Mouse (Mus musculus) lung, postnatal 25 days (tissue): ENCODE data around the gene Brinp3.
"Not testable (repeated sequence)": the region's sequence is repeated elsewhere in the genome, so short reads cannot be mapped to it uniquely, and the experiment has no call there.

Experiments used
- DNase-seq: peaks from one replicate; pipeline ENCODE4 v3.0.0; 2022; ENCODE audit warnings: low spot score

Gene Brinp3

DNA sequence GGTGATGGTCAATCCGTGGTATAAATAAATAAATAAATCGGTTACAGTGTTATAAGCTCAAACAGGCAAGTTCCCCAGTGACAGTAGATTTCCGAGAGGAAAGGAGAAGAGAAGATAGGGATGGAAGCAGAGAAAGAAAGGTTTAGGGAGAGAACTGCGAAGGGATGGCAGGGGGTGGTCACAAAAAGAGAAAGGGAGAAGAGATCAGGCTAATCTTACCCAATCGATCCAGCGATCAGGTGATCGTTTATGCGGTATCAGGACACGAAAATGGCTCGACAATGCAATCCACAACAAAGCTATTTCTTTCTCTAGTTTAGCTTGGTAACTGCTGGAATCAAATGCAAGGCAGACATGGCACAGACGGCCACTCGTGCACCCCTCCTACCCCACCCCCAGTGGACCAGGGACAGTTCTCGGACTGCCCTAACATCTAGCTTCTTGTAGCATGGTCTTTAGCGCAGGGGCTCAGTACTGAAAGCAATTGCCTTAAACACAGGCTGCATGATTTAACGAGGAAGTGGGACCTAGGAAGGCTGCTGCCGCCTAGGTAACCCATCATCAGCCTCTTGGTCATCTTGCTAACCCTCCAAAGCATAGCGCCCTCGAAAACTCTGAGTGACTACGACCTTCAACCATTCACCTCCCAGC lies at the start of gene Brinp3:
Brinp3 (plus strand) TSS at position 80 of the 651 bp plus-strand sequence.
- DNase-seq, result no peak

DNA sequence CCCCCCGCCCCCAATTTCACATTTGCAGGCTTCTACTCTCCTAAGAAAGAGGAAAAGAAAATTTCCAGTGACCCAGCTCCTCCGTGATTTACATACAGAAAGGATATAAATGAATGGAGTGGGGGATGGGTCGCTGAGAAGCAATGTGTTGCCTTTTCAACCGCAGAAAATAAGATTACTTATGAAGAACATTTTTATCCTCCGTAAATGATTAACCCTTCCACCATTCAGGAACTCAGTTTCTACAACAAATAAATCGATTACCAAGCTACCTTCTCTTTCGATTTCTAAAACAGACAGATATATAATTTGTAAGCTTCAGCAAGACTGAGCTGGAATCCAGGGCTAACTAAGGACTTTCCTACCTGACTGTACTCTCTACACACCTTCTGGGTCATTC lies 339 bp upstream of the Brinp3 start:
- DNase-seq, result no peak

DNA sequence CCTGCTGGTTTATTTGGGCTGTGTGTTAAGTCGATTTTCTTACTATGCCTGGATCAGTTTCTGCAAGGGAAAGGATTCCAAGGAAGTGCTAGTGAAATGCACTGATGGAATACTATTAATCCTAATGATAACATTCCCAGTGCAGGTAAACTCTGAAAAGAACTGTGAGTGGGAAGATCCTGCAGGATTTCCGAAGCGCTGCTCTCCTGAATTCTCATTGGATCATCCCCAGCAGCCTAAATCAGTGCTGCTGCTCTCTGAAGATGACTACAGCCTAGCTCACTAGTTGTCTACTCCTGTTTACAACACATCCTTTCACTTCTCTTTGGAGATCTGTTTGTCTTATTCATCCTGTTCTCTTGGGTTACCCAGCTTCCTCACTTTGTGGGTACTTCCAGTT lies 826 bp downstream of the Brinp3 start:
- DNase-seq, result no peak

DNA sequence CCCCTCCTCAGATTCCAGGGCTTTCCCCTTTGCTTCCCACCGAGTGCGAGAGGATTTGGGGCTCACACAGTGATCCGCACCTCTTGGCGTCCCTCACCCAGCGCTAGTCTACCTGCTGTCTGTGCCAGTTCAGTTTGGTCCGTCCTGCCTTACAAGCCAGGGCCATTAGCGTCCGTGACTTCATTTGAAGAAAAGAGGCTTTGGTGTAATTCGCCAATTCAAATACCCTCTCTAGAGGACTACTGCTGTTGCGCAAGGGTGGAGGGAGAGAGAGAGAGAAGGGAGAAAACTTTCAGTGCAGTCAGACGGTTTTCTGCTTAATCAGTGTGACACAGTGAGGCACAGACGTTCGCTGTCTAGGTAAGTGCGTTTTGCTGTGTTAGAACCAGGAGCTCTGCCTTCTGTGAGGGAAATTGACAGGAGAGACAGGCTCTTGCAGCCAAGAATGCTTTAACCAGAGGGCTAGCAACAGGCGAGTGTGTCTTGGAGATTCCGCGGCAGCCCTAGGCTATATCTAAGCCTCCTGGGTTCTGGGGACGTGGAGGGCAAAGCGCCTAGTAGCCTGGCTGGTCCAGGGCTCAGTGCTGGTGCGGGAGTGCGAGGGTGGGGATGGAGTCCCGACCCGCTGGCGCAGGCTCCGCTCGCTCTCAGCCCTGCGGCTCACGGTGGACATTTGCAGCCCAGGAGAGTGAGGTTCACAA lies 3.0 kb downstream of the Brinp3 start:
- DNase-seq, result no peak

DNA sequence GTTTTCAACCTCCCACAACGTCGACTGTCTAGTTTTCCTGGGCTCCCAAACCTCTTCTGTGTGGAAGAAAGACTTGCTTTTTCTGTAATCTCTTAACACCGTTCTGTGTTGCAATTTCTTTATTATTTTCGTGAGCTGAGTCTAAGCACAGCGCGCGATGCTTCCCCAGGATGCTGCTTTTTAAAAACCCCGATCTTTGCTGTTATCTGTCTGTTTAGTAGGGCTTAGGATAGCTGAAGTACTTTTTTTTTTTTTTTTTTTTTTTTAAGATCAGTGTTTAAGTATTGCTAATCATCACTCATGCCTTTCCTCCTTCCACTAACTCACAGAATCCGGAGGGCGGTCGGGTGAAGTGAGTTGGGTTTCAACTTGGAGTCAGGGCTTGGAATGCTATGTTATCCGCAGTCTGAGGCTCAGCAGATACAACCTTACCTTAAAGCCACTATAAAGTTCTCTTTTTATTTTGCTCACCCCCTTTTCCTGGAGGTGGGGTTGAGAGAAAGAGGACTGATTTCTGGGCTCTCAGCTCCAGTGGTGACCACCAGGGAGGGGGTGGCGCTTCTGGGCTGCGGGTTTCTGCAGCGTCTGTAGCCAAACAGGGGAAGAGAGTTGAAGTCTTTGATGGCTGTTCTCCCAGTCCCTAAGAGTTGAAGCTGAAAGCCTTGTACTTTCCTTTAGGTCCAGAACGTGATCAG lies 3.7 kb downstream of the Brinp3 start:
- DNase-seq, result no peak

DNA sequence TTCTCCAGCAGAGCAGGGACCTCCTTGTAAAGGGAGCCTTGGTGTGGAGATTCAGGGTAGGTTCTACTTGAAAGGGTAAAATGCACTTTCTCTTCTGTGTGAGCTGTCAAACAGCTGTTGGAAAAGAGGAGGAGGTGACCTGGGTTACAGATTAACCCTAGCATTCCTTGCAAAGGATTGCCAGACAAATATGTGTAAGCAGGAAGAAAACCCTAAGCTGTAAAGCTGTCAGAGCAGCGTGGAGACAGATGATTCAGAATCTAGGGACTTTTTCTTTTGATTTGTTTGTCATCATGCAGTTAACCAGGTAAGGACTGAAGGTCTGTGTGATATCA lies 4.2 kb downstream of the Brinp3 start:
- DNase-seq, result no peak

DNA sequence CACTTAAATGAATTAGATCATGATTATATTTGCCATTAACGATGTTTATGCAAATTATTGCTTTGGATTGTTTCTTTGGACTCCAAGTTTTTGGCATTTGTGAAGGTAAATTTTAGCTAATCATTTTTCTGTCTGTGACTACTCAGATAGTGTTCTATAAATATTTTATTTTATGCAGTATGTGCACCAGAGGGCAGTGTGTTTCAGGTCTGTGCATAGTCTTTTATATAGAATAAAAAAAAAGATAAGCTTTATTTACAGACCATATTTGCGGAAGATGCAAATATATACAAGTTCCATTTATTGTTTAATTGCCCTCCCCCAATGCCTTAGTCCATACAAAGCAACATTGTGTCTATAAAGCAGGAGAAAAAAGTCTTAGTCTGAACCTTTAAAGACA lies 20.8 kb downstream of the Brinp3 start:
- no peak for DNase-seq

DNA sequence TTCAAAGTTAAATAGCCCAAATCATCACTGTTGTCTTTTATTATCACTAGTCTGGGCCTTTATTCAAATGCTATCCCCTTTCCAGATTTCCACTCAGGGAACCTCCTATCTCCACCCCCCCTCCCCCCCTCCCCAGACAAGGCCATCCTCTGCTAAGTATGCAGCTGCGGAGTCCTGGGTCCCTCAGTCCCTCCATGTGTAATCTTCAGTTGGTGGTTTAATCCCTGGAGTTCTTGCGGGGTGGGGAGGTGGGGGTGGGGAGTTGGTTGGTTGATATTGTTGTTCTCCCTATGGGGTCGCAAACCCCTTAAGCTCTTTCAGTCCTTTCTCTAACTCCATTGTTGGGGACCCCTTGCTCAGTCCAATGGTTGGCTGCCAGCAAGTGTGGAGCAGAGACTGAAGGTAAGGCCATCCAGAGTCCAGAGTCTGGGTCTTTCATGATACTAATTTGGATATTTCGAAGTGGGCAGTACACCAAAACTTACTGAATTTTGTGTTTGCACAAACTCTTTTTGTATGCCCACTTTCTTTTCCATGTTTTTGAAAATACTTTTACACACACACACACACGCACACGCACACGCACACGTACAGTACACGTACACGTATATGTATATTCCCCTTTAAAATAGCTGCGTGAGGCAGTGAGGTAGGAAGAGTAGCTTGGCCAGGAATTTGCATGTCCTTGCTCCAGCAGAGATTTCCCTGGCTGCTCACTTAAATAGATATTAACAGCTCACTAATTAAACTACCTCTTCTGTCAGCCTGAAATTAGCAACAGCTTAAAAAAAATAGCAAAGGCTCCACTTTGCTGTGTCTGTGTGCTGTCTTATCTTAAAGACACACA lies 29.4 kb downstream of the Brinp3 start:
- DNase-seq, result no peak

DNA sequence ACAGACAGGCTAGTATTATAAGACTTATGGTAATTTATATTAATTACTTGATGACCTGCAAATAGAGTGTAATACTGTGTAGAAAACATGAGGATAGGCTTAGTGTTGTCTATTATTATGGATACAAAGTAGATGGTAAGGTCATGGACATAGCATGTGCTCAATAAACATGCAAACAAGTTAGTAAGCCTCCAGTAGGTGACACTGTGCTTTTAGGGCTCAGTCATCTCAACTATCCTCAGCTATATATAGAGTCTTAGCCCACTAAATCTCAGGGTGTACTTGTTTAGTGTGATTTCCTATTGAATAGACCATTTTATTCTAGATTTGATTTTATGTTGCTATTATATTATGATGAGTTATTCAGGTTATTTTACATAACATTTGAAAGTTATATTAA lies 34.0 kb downstream of the Brinp3 start:
- DNase-seq, result no peak

DNA sequence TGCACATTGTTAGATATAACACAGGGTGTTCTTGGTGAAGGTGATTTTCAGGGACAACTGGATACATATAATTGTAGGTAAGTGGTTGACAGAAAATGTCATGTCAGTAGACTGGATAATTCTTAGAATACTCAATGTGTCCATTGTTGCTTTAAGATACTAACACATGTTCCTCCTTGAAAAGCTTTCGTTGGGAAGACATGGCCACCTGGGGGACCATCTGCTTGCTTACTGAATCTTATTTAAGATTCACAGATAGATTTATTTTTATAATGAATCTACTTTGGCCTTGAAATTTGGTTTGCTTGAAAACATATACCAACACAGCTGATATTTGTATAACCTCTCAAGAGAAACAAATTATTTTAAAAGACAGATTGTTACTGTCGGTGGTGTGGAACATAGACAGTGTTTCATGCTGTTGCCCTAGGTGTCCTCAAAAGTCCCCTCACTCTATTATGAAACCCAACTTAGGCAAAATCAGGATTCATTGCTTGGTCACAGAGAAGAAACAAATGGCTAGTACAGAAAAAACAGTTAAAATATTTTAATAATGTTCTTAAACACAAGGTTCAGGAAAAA lies 52.4 kb downstream of the Brinp3 start:
- DNase-seq, result no peak

DNA sequence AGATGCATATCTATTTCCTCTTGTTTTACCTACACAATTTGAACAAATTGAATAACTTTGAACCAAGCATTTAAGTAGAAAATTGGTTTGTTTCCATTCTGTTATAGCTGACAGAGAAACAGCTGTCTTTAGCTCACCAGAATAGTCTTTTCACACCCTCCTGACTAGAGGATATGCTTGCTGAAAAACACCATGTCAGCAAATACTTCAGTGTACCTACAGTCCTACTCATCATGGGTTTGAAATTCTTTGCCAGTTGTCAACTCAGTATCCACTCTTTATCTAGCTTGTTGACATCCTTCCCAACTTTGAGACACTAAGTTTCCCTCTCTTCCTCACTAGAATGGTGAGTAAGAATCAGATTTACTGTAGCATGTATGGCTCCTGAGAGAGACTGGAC lies 62.4 kb downstream of the Brinp3 start:
- no peak for DNase-seq

DNA sequence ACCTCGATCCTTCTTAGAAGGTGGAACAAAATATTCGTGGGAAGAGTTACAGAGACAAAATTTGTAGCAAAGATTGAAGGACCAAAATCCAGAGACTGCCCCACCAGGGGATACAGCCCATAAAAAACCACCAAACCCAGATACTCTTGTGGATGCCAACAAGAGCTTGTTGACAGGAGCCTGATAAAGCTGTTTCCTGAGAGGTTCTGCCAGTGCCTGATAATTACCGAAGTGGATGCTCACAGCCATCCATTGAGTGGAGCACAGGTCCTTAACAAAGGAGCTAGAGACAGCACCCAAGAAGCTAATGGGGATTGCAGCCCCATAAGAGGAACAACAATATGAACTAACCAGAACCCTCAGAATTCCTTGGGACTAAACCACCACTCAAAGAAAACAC lies 67.6 kb downstream of the Brinp3 start:
- no peak for DNase-seq

DNA sequence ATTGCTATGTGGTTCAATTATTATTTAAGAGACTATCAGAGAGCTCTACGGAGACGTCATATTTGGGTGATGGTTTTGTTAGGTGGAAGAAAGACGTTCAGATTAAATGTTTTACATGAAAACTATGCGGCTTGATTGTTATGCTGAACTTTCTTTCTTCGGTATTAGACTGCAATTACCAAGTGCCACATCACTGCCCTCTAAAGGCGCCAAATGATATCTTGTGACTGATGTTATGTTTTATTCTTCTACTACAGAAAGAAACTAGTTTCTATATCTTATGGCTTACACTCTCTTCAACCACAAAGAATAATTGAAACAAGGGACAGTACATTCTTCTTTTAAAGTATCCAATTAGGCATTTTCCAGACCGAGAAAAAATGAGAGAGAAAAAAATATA lies 89.6 kb downstream of the Brinp3 start:
- no peak for DNase-seq

DNA sequence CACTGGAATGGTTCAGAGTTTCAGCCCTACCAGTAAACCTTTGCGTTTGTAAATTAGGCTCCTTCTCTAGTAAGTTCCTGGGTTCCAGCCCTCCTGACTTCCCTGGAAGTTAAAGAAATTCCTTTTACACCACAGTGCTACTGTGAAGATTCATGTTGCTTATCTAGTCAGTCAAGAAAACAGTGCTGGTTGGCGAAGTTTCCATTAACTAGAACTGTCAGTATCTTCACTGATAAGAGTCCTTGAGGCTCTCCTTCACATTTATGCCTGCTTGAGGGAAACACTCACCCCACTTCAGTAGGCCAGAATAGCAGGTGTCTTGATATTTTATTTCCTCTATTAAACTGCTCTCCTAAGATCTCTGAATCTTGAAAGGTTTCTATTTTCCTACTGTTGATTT lies 138.3 kb downstream of the Brinp3 start:
- DNase-seq, result no peak

DNA sequence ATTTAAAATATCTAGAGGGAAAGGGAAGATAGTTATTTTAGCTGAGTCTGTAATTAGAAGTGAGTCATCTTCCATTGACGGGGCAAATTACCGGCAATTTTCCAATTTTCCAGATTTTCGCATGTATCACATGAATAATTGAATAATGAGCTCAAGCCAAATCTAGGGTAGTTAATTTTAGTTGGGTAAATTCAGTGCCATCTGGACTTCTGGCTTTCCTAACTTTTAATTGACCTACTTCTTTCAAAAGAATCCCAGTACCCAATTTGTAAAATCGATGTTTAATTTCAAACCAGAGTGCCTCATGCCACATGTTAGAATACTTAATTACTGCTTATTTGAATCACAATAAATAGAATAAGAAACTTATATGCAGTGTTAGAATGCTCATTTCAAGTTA lies 162.7 kb downstream of the Brinp3 start:
- DNase-seq, result no peak

DNA sequence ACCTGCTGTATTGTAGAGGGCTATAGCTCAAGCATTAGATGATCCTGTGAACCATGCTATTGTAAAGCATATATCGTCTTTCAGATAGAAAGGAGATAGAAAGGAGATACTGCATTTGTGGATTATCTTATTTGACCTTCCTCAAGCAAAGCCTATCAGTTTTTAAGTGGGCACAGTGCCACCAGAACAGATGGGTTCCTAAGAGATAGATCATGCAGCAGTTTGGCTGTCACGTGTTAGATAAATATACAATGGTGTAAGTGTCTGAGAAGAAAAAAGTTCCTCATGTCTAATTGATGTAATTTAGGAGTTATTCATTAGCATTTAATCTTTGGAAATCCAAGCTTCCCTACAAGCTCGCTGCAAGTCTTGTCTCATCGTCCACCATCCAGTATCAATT lies 206.2 kb downstream of the Brinp3 start:
- DNase-seq, result no peak

DNA sequence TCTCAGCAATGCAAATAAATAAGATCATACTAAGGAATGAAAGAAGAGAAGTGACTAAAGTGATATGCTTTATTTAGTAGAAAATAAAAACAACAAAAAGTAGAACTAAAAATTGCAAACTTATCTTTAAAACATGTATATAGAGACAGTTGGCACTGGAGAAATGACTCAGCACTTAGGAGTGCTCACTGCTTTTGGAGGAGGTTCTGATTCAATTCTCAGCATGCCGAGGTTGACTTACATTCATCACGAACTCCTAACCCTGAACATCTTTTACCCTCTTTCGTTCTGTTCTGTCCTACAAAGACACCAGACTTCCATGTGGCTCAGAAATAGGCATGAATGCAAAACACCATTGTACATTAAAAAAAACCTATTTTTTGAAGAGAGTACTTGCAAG lies 225.0 kb downstream of the Brinp3 start:
- DNase-seq, result no peak

DNA sequence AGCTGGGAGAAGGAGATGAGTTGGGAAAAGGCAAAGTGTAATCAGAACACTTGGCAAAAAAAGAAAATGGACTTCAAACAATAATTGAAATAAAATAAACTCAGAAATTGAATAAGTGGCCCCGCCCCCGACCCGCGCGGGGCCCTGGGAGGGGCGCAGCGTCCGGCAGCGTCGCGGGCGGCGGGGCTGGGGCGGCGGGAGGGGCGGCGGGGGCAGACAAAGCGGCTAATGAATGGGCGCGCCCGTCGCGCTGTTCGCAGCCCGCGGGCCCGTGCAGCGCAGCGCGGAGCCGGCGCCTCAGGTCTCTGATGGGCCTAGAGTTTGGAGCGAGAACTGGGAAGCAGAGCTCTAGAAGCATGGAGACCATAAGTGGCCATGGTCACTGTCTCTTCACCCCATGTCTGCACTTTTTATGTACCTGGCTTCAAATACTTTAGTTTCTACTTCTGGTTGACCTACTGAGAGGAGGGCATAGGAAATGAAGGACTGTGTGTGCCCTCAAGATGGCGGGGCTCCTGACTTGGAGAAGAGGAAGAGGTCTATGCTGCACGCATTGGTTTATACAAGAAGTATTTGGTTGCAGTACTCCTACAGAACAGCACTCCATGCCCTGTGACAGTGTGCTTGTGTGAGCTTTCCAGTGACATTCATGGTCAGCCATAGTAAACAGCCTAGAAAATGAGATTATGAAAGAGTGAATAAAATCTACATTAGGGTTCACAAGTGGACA lies 230.4 kb downstream of the Brinp3 start:
- not testable (repeated sequence) for DNase-seq

DNA sequence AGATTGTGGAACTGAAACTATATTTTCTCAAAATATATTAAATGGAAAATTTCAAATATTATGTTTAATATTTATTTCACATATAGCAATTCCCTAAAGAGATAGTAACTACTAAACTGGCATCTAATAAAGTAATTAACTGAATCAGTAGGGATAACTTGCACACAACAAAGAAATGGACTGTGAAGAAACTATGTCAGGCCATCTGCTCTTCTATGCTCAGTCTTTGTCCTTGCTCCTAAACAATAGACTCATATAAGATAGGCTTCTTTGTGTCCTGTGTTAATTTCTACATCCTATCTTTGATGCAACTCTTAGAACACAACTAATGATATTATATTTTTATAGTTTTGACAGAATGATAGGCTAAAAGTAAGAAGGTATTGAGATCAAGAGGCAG lies 256.5 kb downstream of the Brinp3 start:
- DNase-seq, result no peak

DNA sequence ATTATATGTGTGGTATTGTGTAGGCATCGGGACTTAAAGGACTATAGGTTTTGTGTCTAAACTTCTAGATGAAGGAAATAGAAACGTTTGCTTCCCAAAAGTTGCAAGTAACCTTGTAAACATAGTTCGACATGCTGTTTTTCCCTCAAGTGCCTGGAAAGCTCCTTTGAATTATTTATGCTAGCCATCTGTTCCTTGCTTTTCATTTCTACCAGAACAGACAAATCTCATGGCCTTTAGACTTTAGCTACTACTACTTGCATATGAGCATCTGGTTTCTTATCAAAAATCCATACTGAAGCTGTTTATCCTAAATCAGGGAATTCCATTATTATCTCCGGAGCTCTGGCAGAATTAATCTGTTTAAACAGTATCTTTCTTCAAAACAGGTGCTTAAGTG lies 288.7 kb downstream of the Brinp3 start:
- no peak for DNase-seq

DNA sequence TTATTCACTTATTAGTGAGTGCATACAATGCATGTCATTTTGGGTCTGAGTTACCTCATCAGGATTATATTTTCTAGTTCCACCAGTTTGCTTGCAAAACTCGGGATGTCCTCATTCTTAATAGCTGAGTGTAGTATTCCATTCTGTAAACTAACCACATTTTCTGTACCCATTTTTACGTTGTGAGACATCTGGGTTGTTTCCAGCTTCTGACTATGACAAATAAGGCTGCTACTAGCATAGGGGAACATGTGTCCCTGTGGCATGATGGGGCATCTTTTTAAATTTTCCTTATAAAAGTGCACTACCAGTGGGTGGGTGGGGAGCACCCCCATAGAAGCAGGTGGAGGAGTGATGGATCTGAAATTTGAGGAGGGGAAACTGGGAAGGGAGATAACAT lies 292.7 kb downstream of the Brinp3 start:
- no peak for DNase-seq

DNA sequence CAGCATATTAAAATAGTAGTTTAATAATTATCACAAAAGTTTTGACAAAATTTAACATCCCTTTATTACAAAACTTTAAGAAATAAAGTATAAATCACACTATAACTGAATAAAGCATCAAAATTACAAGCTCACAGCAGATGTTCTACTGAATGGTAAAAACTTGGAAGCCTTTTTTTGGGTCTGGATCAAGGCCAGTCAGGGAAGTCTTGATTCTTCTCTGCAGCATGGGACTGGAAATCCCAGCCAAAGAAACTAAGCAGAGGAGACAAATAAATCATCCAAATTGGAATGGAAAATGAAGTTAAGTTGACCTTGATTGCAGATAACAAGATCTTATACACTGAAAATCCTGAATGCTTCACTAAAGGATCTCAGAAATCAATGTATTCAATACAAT lies 298.3 kb downstream of the Brinp3 start:
- no peak for DNase-seq
